24 mouse cellular contexts compared by ENCODE assay signal in the genomic region with DNA sequence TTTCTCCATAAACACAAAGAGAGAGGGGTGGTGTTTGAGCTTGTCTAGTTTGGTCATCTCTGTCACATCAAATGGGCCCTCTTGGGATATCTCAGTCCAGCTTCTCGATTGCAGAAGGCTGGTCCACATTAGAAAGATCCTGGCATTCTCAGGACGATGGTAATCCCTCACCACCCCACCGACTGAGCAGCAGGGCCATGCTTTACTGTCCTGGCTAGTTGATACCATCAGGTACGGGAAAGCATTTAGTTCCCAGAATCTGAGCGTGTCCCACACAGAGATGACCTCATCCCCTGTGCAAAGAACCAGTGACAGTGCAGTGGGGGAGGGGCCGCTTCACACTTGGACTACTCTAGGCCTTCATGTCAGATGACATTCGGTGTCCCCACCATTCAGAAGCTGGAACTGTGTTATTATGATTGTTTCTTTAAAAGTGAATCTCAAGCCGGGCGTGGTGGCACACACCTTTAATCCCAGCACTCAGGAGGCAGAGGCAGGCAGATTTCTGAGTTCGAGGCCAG.
A peak's percentile ranks its signal among the peaks of the same experiment; 100 is the strongest.
DNase-seq lines count a peak whose midpoint lies in the region; ATAC-seq and TF ChIP-seq lines count a peak whose summit lies in the region.
"Had no signal": no experiment of that assay in that cellular context is flagged by ENCODE, and none has a peak within 500 bp of the region (broad histone marks: within the 10 kb centered on the region; RNA-seq: fewer than 3 reads in every experiment).

No protein-coding gene starts in this region.

- H3K36me3 ChIP-seq in kidney, embryonic 14.5 days (ENCODE audit: control insufficient read depth, insufficient read depth, low read length): peaks cover 4% of the 10 kb centered on the region; the same call in 1 of the 2 replicates
- peaks cover 29% of the 10 kb centered on the region for H3K36me3 ChIP-seq in kidney, embryonic 16.5 days (ENCODE audit: insufficient read depth, low read length)
- no peaks in the 10 kb centered on the region for H3K36me3 ChIP-seq in macrophage (ENCODE audit: inconsistent target)
- H3K36me3 ChIP-seq: embryonic facial prominence, embryonic 12.5 days had no signal

- no peak overlapping the region for H3K4me2 ChIP-seq in kidney, embryonic 14.5 days (replicated peaks; ENCODE audit: low read depth, low read length)
- H3K4me2 ChIP-seq in kidney, embryonic 16.5 days (replicated peaks; ENCODE audit: low read depth, low read length): no peak overlapping the region
- H3K4me2 ChIP-seq: embryonic facial prominence, embryonic 12.5 days; embryonic facial prominence, embryonic 15.5 days; heart, embryonic 13.5 days; hindbrain, embryonic 14.5 days had no signal

- H3K9me3 ChIP-seq in kidney, embryonic 14.5 days (ENCODE audit: control insufficient read depth, low read length): peaks cover 8% of the 10 kb centered on the region
- peaks cover 6% of the 10 kb centered on the region for H3K9me3 ChIP-seq in kidney, embryonic 16.5 days (ENCODE audit: low read length)
- H3K9me3 ChIP-seq: embryonic facial prominence, embryonic 12.5 days; embryonic facial prominence, embryonic 15.5 days; heart, embryonic 10.5 days had no signal

- no peaks in the 10 kb centered on the region for H3K27me3 ChIP-seq in kidney, embryonic 14.5 days (ENCODE audit: control insufficient read depth, insufficient read depth, low read length)
- no peaks in the 10 kb centered on the region for H3K27me3 ChIP-seq in kidney, embryonic 16.5 days (ENCODE audit: insufficient read depth, low read length)
- H3K27me3 ChIP-seq: embryonic facial prominence, embryonic 12.5 days; embryonic facial prominence, embryonic 15.5 days; heart, embryonic 13.5 days had no signal

- peak; percentile 60 for DNase-seq in lung, postnatal 36 days
- DNase-seq in lung, adult 2 months: no peak
- DNase-seq in right cerebral cortex, postnatal 14 days: no peak
- DNase-seq: adrenal gland, adult 2 months; adrenal gland, postnatal 14 days; cerebellum, adult 11 months; cerebellum, adult 2 months; cerebellum, adult 9-11 months; cerebellum, postnatal 25 days; forebrain, postnatal 0 days; gastrocnemius, adult 2 months; gastrocnemius, postnatal 14 days; heart, adult 18-20 months; heart, postnatal 14 days; heart, postnatal 4 days had no signal

- ATAC-seq in kidney, embryonic 14.5 days (ENCODE audit: low FRiP score, low TSS enrichment): 0 out of 2 replicates have a peak, but pooled peaks have one; percentile 39
- ATAC-seq in kidney, embryonic 16.5 days (ENCODE audit: low FRiP score, low TSS enrichment): no peak
- ATAC-seq: forebrain, embryonic 14.5 days; forebrain, postnatal 0 days had no signal

- no peak overlapping the region for H3K9ac ChIP-seq in kidney, embryonic 14.5 days (ENCODE audit: low read depth, low read length)
- H3K9ac ChIP-seq in kidney, embryonic 16.5 days (replicated peaks; ENCODE audit: low read length): no peak overlapping the region
- H3K9ac ChIP-seq: embryonic facial prominence, embryonic 12.5 days; embryonic facial prominence, embryonic 15.5 days; forebrain, postnatal 0 days; heart, embryonic 13.5 days; hindbrain, embryonic 14.5 days had no signal

- H3K4me1 ChIP-seq in kidney, embryonic 14.5 days (ENCODE audit: control insufficient read depth, insufficient read depth, low read length): no peaks in the 10 kb centered on the region
- H3K4me1 ChIP-seq in kidney, embryonic 16.5 days (ENCODE audit: insufficient read depth, low read length): no peaks in the 10 kb centered on the region
- peaks cover 17% of the 10 kb centered on the region for H3K4me1 ChIP-seq in lung, adult 2 months (ENCODE audit: control insufficient read depth, insufficient read depth, low read length)
- H3K4me1 ChIP-seq: embryonic facial prominence, embryonic 12.5 days; heart, embryonic 10.5 days had no signal

- no peak overlapping the region for H3K4me3 ChIP-seq in kidney, embryonic 14.5 days (ENCODE audit: low read length)
- no peak overlapping the region for H3K4me3 ChIP-seq in kidney, embryonic 16.5 days (ENCODE audit: low read length)
- no peak overlapping the region for H3K4me3 ChIP-seq in lung, adult 2 months (replicated peaks; ENCODE audit: extremely low read depth, low read depth, low read length)
- no peak overlapping the region for H3K4me3 ChIP-seq in macrophage (ENCODE audit: inconsistent target)
- H3K4me3 ChIP-seq: embryonic facial prominence, embryonic 12.5 days; embryonic facial prominence, embryonic 15.5 days; gastrocnemius, adult 2 months; heart, embryonic 10.5 days; heart, embryonic 13.5 days had no signal

- no peak for TF ChIP-seq CTCF in lung, adult 2 months (IDR thresholded peaks at IDR 0.05; ENCODE audit: insufficient read depth, low read length)

- no peak for TF ChIP-seq POLR2A in lung, adult 2 months (IDR thresholded peaks at IDR 0.05; ENCODE audit: borderline replicate concordance, extremely low read depth, low read depth, low read length)

- WGBS in kidney, embryonic 14.5 days: 90% methylated on average over 10 of the region's 10 CpGs
- 94% methylated on average over 10 of the region's 10 CpGs for WGBS in kidney, embryonic 16.5 days
- 82% methylated on average over 10 of the region's 10 CpGs for WGBS in lung, adult 2 months
- WGBS in macrophage (ENCODE audit: missing documents): 85% methylated on average over 7 of the region's 10 CpGs

- H3K27ac ChIP-seq in kidney, embryonic 14.5 days (ENCODE audit: low read depth, low read length): no peak overlapping the region
- H3K27ac ChIP-seq in kidney, embryonic 16.5 days (ENCODE audit: low read length): no peak overlapping the region
- H3K27ac ChIP-seq in macrophage: peak overlapping the region; percentile 24; the same call in 1 of the 2 replicates
- H3K27ac ChIP-seq: embryonic facial prominence, embryonic 12.5 days; embryonic facial prominence, embryonic 15.5 days; gastrocnemius, adult 2 months; heart, embryonic 10.5 days; heart, embryonic 13.5 days; hindbrain, embryonic 14.5 days had no signal

- no peaks in the 10 kb centered on the region for H3K79me2 ChIP-seq in macrophage (ENCODE audit: inconsistent target)
